Mouse (Mus musculus) frontal cortex, postnatal 10 days (tissue): Measurements from ENCODE around the gene Cyth1.

ENCODE experiments used
- DNase-seq, 2 experiments: peaks; one replicate each; pipeline ENCODE4 v3.0.0; 2022; ENCODE audit warnings: low spot score in 2 of 2, mixed read lengths in 1 of 2

Gene Cyth1

GRCm38 (mm10) chr11:118200834-118201830 lies 47.3 kb downstream of the Cyth1 start:
- no peak for DNase-seq

- no peak for DNase-seq
Observed at GRCm38 (mm10) chr11:118198296-118198600, 50.1 kb downstream of the Cyth1 start.

GRCm38 (mm10) chr11:118197508-118198295 lies 50.7 kb downstream of the Cyth1 start:
- DNase-seq: peak; percentile 62 to 69

- DNase-seq: no peak
Observed at GRCm38 (mm10) chr11:118196824-118197388, 51.5 kb downstream of the Cyth1 start.

- DNase-seq: no peak
Observed at GRCm38 (mm10) chr11:118193390-118194147, 54.8 kb downstream of the Cyth1 start.

- no peak for DNase-seq
Observed at GRCm38 (mm10) chr11:118192973-118193372, 55.4 kb downstream of the Cyth1 start.

- no peak for DNase-seq
Observed at GRCm38 (mm10) chr11:118182768-118183167, 65.6 kb downstream of the Cyth1 start.

GRCm38 (mm10) chr11:118182353-118182752 lies 66.0 kb downstream of the Cyth1 start:
- DNase-seq: no peak

- DNase-seq: no peak
Observed at GRCm38 (mm10) chr11:118180199-118180598, 68.2 kb downstream of the Cyth1 start.

- DNase-seq: no peak
Observed at GRCm38 (mm10) chr11:118178236-118178635, 70.2 kb downstream of the Cyth1 start.

- DNase-seq: no peak
Observed at GRCm38 (mm10) chr11:118174752-118175151, 73.6 kb downstream of the Cyth1 start.

- no peak for DNase-seq
Observed at GRCm38 (mm10) chr11:118172768-118173167, 75.6 kb downstream of the Cyth1 start.

GRCm38 (mm10) chr11:118170333-118170732 lies 78.1 kb downstream of the Cyth1 start:
- DNase-seq: no peak

- DNase-seq: no peak
Observed at GRCm38 (mm10) chr11:118168714-118169113, 79.7 kb downstream of the Cyth1 start.

GRCm38 (mm10) chr11:118166626-118167025 lies 81.8 kb downstream of the Cyth1 start:
- DNase-seq: no peak

- no peak for DNase-seq
Observed at GRCm38 (mm10) chr11:118165681-118166080, 82.7 kb downstream of the Cyth1 start.

- DNase-seq: no peak
Observed at GRCm38 (mm10) chr11:118164566-118164965, 83.8 kb downstream of the Cyth1 start.

GRCm38 (mm10) chr11:118162245-118162644 lies 86.1 kb downstream of the Cyth1 start:
- no peak for DNase-seq

GRCm38 (mm10) chr11:118161240-118161639 lies 87.2 kb downstream of the Cyth1 start:
- no peak for DNase-seq

GRCm38 (mm10) chr11:118160763-118161162 lies 87.6 kb downstream of the Cyth1 start:
- no peak for DNase-seq

- DNase-seq: no peak
Observed at GRCm38 (mm10) chr11:118158753-118159152, 89.6 kb downstream of the Cyth1 start.
